Mouse (Mus musculus) kidney, embryonic 14.5 days (tissue): ENCODE data around the gene Cilp2. TPM values are rescaled to one million over a fixed set of nuclear protein-coding genes. Genes with fewer than 3 reads are reported as not detected.

ENCODE experiments used
- ATAC-seq: fragments of 200-750 bp; cut with Nextera tagmentation; 2 replicates; pipeline ENCODE4 v1.8.0; 2017; ENCODE audit warnings: moderate number of reproducible peaks, mild to moderate bottlenecking, moderate TSS enrichment, moderate library complexity; ENCODE audit not compliant: low FRiP score, low TSS enrichment
- H3K27ac ChIP-seq: fragments of 300-500 bp; sonication (generic); 2 replicates; pipeline ENCODE4 v1.5.1; 2014; ENCODE audit warnings: low read depth, mild to moderate bottlenecking, low read length, moderate library complexity, mixed read lengths
- H3K27me3 ChIP-seq: fragments of 300-500 bp; sonication (generic); 2 replicates; pipeline ENCODE4 v1.6.1; 2014; ENCODE audit warnings: mild to moderate bottlenecking, low read length; ENCODE audit not compliant: control insufficient read depth, insufficient read depth
- H3K36me3 ChIP-seq: fragments of 300-500 bp; sonication (generic); 2 replicates; pipeline ENCODE4 v1.6.1; 2014; ENCODE audit warnings: low read length, mixed read lengths; ENCODE audit not compliant: control insufficient read depth, insufficient read depth
- H3K4me1 ChIP-seq: fragments of 300-500 bp; sonication (generic); 2 replicates; pipeline ENCODE4 v1.6.1; 2014; ENCODE audit warnings: low read length, mixed read lengths; ENCODE audit not compliant: control insufficient read depth, insufficient read depth
- H3K4me2 ChIP-seq: fragments of 300-500 bp; sonication (generic); replicated peaks from 2 replicates; pipeline ENCODE4 v1.6.1; 2014; ENCODE audit warnings: low read depth, mild to moderate bottlenecking, low read length
- H3K4me3 ChIP-seq: fragments of 300-500 bp; sonication (generic); 2 replicates; pipeline ENCODE4 v1.5.1; 2014; ENCODE audit warnings: mild to moderate bottlenecking, low read length
- H3K9ac ChIP-seq: fragments of 300-500 bp; sonication (generic); 2 replicates; pipeline ENCODE4 v1.6.1; 2014; ENCODE audit warnings: low read depth, mild to moderate bottlenecking, low read length, moderate library complexity
- H3K9me3 ChIP-seq: fragments of 300-500 bp; sonication (generic); 2 replicates; pipeline ENCODE4 v1.6.1; 2016; ENCODE audit warnings: low read length; ENCODE audit not compliant: control insufficient read depth
- WGBS: fragments of 180-500 bp; shearing (Covaris S2); extraction: QIAGEN DNeasy Blood & Tissue Kit; methylation state at CpG from one replicate; pipeline ENCODE4 v1.1.7; 2014; 5-methylcytosine and 5-hydroxymethylcytosine counted together
- polyA plus RNA-seq: library from polyadenylated mRNA; unstranded; fragments of >200 nt; fragmentation: Nextera tagmentation; extraction: Ambion mirVana; gene quantifications from 2 replicates; pipeline ENCODE4 v1.2.1, GENCODE M21; 2014

Cilp2 gene
- polyA plus RNA-seq, 1 experiment from 2014 or later = 0.58 TPM

DNA sequence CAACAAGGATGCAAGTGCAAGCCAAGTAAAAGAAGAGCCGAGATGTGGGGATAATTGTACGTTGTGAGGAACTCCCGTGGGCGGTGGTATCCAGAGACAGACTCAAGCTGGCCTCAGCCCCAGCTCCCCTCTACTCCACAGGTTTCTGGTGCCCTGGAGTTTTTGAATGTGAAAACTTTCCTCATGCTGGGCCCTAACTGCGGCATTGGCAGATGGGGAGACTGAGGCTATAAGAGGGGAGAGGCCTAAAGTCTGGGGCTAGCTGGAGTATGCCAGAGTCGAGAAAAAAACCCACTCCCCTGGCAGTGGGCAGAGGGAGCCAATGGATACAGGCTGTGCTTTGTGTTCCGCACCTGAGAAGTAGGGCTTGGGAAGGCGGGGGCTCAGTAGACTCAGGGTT lies 16.6 kb upstream of the Cilp2 start:
- 83% methylated on average over 8 of the region's 8 CpGs for WGBS

DNA sequence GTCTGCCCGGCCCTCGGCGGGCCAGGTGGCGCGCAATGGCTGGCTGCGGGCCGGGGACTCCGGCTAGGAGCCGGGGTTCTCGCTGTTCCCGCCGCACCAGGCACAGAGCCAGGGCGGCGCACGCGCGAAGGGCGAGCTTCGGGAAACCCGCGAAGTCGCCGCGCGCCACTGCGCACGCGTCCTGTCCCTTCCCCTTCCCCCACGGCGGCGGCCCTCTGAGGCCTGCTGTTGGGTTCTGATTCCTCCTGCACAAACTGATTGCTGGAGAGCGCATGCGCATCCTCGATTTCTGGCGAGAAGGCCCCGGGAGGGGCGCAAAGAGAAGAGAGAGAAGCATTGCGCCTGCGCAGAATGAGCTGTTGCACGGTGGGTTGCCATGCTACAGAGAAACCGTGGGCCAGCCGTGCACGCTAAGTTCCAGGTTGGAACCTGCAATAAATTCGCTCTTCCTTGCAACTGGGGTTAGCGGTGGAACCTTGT lies 15.6 kb upstream of the Cilp2 start:
- H3K4me3 ChIP-seq = peak overlapping the region; percentile 69
- H3K36me3 ChIP-seq = peaks cover 7% of the 10 kb centered on the region; the same call in 1 of the 2 replicates
- peak overlapping the region; percentile 93 for H3K27ac ChIP-seq
- under 1% methylated on average over 45 of the region's 45 CpGs for WGBS
- H3K9ac ChIP-seq = peak overlapping the region; percentile 80
- H3K4me2 ChIP-seq = peak overlapping the region; percentile 93
- no peaks in the 10 kb centered on the region for H3K27me3 ChIP-seq
- no peaks in the 10 kb centered on the region for H3K9me3 ChIP-seq
- ATAC-seq = peak; percentile 87
- peaks cover 18% of the 10 kb centered on the region; the same call in 1 of the 2 replicates for H3K4me1 ChIP-seq

More for the DNA sequence above, 16.6 kb upstream of the Cilp2 start:
- Histone ChIP-seq H3K27me3 (no peaks in the 10 kb centered on the region), H3K4me2 (peak overlapping the region; percentile 93; the same call in 1 of the 2 replicates), H3K4me3 (peak overlapping the region; percentile 69; the same call in 1 of the 2 replicates), H3K9me3 (no peaks in the 10 kb centered on the region), H3K36me3 (peaks cover 11% of the 10 kb centered on the region), H3K4me1 (peaks cover 18% of the 10 kb centered on the region; the same call in 1 of the 2 replicates), H3K27ac (no peak overlapping the region), H3K9ac (no peak overlapping the region)
- ATAC-seq = no peak

DNA sequence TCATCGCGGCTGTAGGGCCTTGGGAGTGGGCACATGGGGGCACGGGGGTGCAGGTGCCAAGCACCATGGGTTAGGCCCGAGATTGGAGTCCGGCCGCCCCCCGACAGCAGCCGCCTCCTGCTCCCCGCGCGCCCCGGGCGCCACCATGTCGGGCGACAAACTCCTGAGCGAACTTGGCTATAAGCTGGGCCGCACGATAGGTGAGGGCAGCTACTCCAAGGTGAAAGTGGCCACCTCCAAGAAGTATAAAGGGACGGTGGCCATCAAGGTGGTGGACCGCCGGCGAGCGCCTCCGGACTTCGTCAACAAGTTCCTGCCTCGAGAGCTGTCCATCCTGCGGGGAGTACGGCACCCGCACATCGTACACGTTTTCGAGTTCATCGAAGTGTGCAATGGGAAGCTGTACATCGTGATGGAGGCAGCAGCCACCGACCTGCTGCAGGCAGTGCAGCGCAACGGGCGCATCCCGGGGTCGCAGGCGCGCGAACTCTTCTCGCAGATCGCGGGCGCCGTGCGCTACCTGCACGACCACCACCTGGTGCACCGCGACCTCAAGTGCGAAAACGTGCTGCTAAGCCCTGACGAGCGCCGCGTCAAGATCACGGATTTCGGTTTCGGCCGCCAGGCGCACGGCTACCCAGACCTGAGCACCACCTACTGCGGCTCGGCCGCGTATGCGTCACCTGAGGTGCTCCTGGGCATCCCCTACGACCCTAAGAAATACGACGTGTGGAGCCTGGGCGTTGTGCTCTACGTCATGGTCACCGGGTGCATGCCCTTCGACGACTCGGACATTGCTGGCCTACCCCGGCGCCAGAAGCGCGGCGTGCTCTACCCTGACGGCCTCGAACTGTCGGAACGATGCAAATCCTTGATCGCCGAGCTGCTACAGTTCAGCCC lies 14.9 kb upstream of the Cilp2 start, which contains the start of the genes Tssk6, Ndufa13 and Yjefn3:
Gene Tssk6, plus strand, starts transcription at position 22 of the 900 bp plus-strand sequence.
Gene Ndufa13, minus strand, starts transcription at position 396 of the 900 bp plus-strand sequence.
Gene Yjefn3, minus strand, starts transcription at position 550 of the 900 bp plus-strand sequence.
- peaks cover 18% of the 10 kb centered on the region; the same call in 1 of the 2 replicates for H3K4me1 ChIP-seq
- WGBS = 4% methylated on average over 89 of the region's 89 CpGs

DNA sequence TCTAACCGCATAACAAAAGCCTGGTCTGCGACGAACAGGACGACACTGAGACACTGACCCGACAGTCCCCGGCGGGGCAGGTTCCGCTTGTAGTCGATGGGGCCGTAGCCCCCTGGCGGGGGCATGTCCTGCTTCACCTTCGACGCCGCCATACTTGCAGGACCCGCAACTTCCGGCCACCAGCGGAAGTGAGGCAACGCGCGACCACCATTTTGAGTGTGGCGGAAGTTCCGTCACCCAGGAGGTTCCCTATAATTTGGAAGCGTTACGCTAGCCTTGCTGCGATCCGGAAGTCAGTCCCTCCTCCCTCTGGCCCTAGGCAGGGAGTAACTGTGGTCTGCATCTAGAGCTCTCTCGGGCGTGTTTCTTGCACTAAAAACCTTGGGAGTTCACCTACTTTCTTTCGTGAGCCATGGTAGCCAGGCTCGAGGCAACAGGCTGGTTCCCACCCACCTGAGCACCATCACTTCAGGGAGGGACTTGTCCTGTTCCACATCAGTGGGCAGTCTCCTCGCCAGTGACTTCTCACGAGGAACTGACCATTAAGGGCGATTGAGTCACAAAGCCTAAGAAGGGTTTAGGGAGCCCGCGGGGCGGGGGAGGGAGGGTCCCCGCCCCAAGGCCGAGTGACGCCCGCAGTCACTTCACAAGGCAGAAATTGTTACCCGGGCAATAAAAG lies 14.1 kb upstream of the Cilp2 start:
- peak; percentile 82 for ATAC-seq
- Histone ChIP-seq H3K27ac (peak overlapping the region; percentile 93), H3K9me3 (no peaks in the 10 kb centered on the region), H3K9ac (peak overlapping the region; percentile 80), H3K27me3 (no peaks in the 10 kb centered on the region), H3K4me1 (peaks cover 18% of the 10 kb centered on the region; the same call in 1 of the 2 replicates), H3K36me3 (peaks cover 6% of the 10 kb centered on the region; the same call in 1 of the 2 replicates), H3K4me3 (peak overlapping the region; percentile 69), H3K4me2 (peak overlapping the region; percentile 93)
- WGBS = 1% methylated on average over 41 of the region's 41 CpGs

More for the DNA sequence above, 14.9 kb upstream of the Cilp2 start, which contains the start of the genes Tssk6, Ndufa13 and Yjefn3:
- Histone ChIP-seq H3K27ac (peak within 1 kb of the TSS; percentile 93), H3K4me2 (peak within 1 kb of the TSS; percentile 93), H3K27me3 (no peaks in the 10 kb centered on the region), H3K4me3 (peak within 1 kb of the TSS; percentile 69), H3K9ac (peak within 1 kb of the TSS; percentile 80), H3K9me3 (no peaks in the 10 kb centered on the region), H3K36me3 (peaks cover 6% of the 10 kb centered on the region; the same call in 1 of the 2 replicates)
- peak; percentile 47 for ATAC-seq

DNA sequence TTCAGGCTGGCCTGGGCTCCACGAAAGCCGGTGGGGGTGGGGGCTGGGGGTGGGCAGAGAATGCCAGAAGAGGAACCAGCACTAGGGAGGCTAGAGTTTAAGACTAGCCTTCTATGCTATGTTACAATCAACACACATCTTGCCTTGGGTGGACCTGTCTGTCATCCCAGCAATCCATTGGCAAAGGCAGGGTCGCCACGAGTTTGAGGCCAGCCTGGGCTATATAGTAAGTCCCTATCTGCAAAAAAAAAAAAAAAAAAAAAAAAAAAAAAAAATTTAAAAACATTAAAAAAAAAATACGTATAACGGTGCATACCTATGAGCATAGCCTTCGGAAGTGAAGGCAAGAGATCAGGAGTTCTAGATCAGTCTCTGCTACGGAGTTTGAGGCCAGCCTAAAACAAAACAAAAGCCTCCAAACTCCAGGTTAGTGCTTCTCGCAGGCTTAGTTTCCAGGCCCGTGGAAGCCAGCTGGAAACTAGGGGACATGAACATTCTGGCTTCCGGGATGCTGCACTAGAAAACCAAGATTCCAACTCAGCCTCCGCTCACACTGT lies 13.5 kb upstream of the Cilp2 start:
- H3K4me2 ChIP-seq = peak overlapping the region; percentile 93
- H3K4me3 ChIP-seq = peak overlapping the region; percentile 69
- peak overlapping the region; percentile 80 for H3K9ac ChIP-seq
- ATAC-seq = no peak
- peaks cover 6% of the 10 kb centered on the region; the same call in 1 of the 2 replicates for H3K36me3 ChIP-seq
- peaks cover 18% of the 10 kb centered on the region; the same call in 1 of the 2 replicates for H3K4me1 ChIP-seq
- H3K27ac ChIP-seq = peak overlapping the region; percentile 93
- WGBS = 17% methylated on average over 12 of the region's 12 CpGs
- H3K9me3 ChIP-seq = no peaks in the 10 kb centered on the region
- no peaks in the 10 kb centered on the region for H3K27me3 ChIP-seq

DNA sequence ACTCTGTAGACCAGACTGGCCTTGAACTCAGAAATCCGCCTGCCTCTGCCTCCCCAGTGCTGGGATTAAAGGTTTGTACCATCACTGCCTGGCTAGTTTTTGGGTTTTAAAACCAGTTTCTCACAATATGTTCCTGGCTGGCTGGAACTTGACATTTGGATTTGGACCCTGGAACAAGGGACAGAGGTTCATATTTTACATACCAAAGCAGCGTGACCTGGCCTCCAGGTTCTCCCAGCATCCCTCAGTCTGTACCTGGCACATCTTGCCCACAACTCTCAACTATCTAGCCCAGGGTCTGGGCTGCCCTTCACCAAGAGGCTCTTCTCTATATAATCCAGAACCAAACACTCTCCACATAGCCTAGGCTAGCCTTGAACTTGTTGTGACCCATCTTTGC lies 12.4 kb upstream of the Cilp2 start:
- WGBS = 94% methylated on average over 2 of the region's 2 CpGs
- Histone ChIP-seq H3K9me3 (no peaks in the 10 kb centered on the region), H3K4me2 (no peak overlapping the region), H3K4me3 (no peak overlapping the region), H3K36me3 (peaks cover 9% of the 10 kb centered on the region; the same call in 1 of the 2 replicates), H3K9ac (no peak overlapping the region), H3K27ac (no peak overlapping the region), H3K4me1 (peaks cover 18% of the 10 kb centered on the region; the same call in 1 of the 2 replicates), H3K27me3 (no peaks in the 10 kb centered on the region)
- no peak for ATAC-seq

DNA sequence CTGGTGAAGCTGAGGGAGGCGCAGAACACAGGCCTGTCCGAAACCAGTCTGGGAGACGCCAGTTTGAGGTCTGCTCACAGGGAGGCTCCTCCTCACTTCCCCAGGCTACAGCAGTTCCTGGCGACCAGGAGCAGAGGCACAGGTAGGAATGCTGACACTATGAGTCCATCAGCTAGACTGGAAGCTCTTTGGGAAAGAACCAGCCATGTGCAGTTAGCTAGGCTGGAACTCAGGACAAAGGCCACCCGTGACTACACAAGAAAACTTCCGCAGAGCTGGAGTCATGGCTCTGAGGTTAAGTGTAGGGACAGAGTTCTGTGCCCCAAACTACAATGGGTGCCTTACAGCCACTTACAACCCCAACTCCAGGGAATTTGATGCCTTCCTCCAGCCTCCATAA lies 10.4 kb upstream of the Cilp2 start:
- H3K9me3 ChIP-seq = no peaks in the 10 kb centered on the region
- 81% methylated on average over 6 of the region's 6 CpGs for WGBS
- H3K27me3 ChIP-seq = no peaks in the 10 kb centered on the region
- peaks cover 15% of the 10 kb centered on the region; the same call in 1 of the 2 replicates for H3K4me1 ChIP-seq
- H3K4me3 ChIP-seq = no peak overlapping the region
- no peak for ATAC-seq
- H3K36me3 ChIP-seq = peaks cover 19% of the 10 kb centered on the region; the same call in 1 of the 2 replicates
- H3K4me2 ChIP-seq = no peak overlapping the region
- no peak overlapping the region for H3K9ac ChIP-seq
- no peak overlapping the region for H3K27ac ChIP-seq

DNA sequence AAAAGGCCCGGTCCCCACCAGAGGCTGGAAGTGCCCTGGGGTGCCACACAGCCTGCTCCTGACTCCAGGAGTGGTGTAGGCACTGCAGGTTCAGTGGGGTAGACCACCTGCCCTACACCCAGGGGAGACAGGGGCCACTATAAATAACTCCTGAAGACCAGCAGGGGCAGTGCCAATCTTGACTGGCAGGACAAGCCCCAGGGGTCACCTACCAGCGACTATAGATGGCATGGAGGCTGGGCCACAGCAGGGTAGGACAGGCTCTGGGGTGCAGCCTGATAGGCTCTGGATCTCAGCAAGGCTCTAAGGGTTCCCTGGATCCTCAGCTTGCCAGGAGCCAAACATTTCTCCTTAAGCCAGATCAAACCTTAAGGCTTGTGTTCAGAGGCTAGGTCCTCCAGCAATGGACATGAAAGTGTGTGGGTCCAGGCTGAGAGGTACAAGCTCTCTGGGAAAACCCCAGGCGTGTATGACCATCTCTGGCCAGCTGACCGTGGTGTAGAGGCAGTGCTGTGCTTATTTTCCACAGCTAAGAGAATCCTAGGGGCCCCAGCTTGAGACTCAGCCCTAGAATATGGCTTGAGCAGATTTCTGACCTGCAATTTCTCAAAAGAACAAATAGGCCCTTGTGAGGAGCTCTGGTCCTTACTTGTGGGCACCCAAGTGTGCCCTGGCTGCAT lies 8.4 kb upstream of the Cilp2 start:
- Histone ChIP-seq H3K36me3 (peaks cover 19% of the 10 kb centered on the region; the same call in 1 of the 2 replicates), H3K4me2 (no peak overlapping the region), H3K27ac (no peak overlapping the region), H3K4me3 (no peak overlapping the region), H3K9me3 (no peaks in the 10 kb centered on the region), H3K9ac (no peak overlapping the region), H3K27me3 (0 out of 2 replicates have a peak, but pooled peaks cover under 1% of the 10 kb centered on the region), H3K4me1 (peaks cover 9% of the 10 kb centered on the region; the same call in 1 of the 2 replicates)
- no peak for ATAC-seq
- WGBS = 74% methylated on average over 4 of the region's 4 CpGs
